Mouse (Mus musculus) megakaryocyte progenitor cell, adult 5-6 weeks (primary cell): ENCODE results near the gene Xcr1. TPM values are rescaled to one million over a fixed set of nuclear protein-coding genes. Genes with fewer than 3 reads are reported as not detected.

ENCODE experiments used
- ATAC-seq: replicated peaks from 2 replicates; pipeline ENCODE4 v1.8.0; 2016; ENCODE audit warnings: mild to moderate bottlenecking, moderate TSS enrichment, inconsistent platforms; ENCODE audit not compliant: poor library complexity
- total RNA-seq, 2 experiments: library from RNA; stranded (forward) in 1 of 2; stranded (reverse) in 1 of 2; fragments of 157-497, 149-512 nt in 1 of 2; fragments of 200-1000 nt in 1 of 2; gene quantifications; 2 replicates each; pipeline versions ENCODE4 v1.2.3 to v1.2.4; 2015 to 2017

The Xcr1 gene
- 0.10 and 0.15 TPM in 2 replicates for total RNA-seq (2015)
- 0.37 and 0.54 TPM in 2 replicates for total RNA-seq (2017)

- ATAC-seq: no peak
These were observed at the start of gene Xcr1 for GRCm38 (mm10) chr9:123861929-123862328. TSS of gene Xcr1 (minus strand) at chr9:123862029.

DNA sequence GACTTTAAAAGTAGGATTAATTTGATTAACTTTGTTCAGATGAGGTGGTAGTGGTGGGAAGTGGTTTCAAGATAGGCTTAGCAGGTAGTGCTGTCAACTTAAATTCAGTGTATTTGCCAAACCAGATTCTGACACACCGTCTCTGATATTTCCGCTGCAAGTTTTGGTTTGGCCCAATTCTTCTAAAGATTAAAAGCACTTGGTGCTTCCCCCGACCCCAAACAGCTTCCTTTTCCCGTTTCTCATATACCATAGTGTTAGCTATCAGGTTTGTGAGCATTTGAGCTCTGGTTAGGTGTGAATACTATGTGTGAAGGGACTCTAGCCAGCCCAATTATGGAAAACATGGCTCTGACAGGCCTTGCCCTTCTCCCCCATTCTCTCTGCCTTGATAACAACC, 10.2 kb upstream of the Xcr1 start:
- ATAC-seq: no peak

- peak; percentile 80 for ATAC-seq
These were observed 7.4 kb upstream of the Xcr1 start for GRCm38 (mm10) chr9:123869167-123869784.

GRCm38 (mm10) chr9:123863641-123864040, 1.8 kb upstream of the Xcr1 start:
- peak; percentile 60 for ATAC-seq

DNA sequence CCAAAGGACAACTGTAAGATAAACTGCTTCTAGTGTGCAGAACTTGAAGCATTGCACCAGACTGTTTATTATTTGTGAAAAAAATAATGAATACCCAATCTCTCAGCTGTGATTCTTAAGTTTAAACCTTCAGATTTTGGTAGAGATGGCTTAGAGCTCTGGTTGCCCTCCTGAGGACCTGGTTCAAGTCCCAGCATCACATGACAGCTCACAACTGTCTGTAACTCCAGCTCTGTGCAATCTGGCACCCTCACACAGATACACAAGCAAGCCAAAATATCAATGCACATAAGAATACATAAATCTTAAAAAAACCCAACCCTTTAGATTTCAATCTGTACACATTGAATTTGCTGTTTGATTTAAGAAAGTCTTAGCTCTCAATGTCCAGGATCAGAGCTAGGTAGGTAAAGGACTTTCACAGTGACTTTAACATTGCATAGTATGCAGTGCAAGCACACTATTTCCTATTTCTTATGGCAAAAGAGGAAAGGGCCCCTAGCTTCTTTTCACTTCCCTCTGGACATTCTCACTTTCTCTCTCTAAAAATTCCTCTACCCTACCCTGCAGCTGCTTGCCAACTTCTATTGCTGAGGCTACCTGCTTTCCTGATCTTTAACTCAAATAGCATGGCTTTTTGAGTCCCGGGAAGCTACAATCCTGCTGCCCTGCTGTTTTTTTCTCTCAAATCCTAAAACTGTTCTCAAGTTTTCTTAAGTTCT, 1.2 kb upstream of the Xcr1 start:
- peak; percentile 70 for ATAC-seq

GRCm38 (mm10) chr9:123856836-123857235, 5.0 kb downstream of the Xcr1 start:
- ATAC-seq: no peak

- no peak for ATAC-seq
These were observed 9.1 kb downstream of the Xcr1 start for GRCm38 (mm10) chr9:123852449-123853390.

- peak; percentile 86 for ATAC-seq
These were observed 9.9 kb downstream of the Xcr1 start, which contains the start of gene Fyco1 for GRCm38 (mm10) chr9:123851713-123852448. TSS of gene Fyco1 (minus strand) at chr9:123851899.

GRCm38 (mm10) chr9:123851062-123851712, 10.6 kb downstream of the Xcr1 start:
- ATAC-seq: peak; percentile 58

- ATAC-seq: peak; percentile 33
These were observed 11.1 kb downstream of the Xcr1 start for GRCm38 (mm10) chr9:123850705-123851061.

GRCm38 (mm10) chr9:123849976-123850695, 11.7 kb downstream of the Xcr1 start:
- ATAC-seq: no peak

DNA sequence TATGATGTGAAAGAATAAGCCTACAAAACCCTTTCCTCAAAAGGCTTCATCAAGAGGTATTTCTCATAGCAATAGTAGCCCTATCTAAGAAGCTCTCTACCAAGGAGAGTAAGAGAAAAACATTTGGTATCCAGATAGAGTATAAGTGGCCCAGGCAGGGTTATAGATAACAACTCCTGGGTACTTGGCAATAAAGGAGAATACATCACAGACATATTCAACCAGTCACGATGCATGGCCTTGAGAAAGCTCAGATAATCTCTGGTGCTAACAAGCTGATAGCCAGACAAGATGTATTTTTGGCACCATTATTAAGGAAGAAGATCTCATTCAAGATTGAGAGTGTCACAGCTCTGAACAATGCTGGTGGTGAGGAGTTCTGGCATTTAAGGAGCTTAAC, 15.3 kb downstream of the Xcr1 start:
- peak; percentile 41 for ATAC-seq

GRCm38 (mm10) chr9:123845120-123845519, 16.7 kb downstream of the Xcr1 start:
- peak; percentile 61 for ATAC-seq

DNA sequence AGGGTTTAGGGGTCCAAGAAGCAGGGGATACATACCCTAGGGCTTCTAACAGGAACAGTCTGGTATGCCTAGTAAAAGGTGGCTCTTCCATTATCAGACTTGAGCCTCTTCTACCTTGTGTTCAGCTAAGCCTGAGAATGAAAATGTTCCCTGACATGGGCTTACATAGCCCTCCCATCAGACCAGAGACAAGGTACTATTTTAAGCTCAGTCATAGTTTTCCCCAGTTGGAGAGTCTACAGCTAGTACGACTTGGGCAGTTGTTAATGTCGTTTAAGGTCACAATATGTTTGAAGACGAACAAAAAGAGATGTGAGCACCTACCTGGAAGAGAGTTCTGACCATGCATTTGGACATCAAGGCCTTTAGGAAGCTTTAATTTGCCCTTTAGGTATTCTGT, 17.4 kb downstream of the Xcr1 start:
- no peak for ATAC-seq

DNA sequence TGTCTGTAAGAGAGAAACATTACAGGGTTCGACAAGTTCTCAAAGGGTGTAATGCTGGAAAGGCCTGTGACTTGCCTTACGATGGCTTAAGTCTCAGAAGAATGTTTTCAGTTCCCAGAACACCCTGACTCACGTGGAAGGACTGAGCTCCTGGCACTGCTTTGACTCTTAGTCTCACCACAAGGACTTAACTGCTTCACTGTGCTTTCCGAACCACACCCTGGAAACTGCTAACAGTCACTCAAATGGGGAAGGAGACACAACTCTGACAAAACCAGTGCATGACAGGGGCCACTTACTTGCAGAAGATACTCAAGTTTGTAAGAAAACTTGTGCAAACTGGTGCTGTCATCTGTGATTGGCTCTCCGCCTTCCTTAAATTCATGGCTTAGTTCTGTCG, 21.6 kb downstream of the Xcr1 start:
- ATAC-seq: peak; percentile 70

DNA sequence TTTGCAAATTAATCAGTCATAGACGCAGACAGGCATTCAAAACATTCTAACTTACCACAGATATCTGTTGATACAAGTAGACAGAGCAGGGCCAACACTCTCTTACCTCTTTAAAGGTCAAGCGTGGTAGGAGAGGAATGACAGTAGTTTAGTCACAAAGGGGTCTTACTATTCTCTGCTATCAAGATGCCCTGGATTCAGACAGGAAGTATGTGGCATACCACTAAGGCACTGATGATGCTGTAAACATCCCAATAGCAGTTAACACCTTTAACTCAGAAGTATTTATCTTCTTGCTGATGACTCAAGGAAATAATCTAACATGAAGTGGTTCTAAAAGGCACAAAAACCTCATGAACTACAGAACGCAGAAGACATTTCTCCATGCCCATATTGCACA, 26.0 kb downstream of the Xcr1 start:
- ATAC-seq: no peak

DNA sequence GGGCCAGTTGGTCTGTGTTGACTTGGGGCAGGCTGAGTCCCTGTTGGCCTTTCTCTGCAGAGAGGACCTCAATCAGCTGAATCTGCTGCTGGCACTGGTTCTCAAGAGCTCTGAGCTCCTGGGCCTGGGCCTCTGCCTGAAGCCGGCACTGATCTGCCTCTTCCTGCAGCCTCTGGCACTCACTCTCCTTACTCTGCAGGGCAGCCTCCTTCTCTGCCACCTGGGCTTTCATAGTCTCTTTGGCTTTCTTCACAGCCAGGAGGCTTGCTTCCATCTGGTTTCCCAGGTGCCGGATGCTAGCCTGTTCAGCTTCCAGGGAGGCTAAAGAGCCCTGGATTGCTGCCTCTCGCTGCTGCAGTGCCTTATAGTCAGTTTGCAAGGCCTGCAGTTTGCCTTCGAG, 32.9 kb downstream of the Xcr1 start:
- ATAC-seq: no peak

DNA sequence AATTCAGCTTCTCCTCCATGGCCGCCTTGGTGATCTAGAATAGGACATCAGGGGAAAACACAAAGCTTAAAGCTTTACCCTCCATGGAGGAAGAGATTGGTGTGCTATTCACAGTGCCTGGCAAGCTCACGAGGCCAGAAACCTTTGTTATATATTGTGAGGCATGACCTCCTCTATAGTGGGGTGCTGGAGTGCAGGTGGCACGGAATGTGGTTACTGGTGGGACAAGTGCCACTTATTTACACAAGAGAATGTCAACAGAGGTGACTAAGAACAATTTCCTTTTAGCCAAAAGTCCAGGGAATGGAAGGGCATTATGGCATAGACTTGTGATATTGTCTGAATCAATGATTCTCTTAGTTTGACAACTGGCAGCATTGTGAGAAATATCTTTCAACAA, 35.2 kb downstream of the Xcr1 start:
- ATAC-seq: no peak

DNA sequence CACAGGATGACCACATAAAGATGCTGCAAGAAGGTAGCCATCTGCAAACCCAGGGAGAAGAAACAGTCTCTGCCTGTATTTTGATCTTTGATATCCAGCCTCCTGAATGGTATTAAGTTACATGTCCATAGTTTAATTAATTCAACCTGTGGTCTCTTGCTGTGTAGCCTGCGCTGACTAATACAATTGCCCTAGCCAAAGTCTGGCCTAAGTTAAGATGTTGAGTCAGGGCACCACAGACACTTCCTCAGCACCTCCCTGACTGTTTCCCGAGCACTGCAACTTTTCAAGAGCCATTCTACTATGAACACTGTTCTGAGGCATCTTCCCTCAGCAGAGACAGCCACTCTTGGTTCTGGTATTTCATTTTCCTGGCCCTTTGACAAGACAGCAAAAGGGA, 43.2 kb downstream of the Xcr1 start:
- no peak for ATAC-seq

DNA sequence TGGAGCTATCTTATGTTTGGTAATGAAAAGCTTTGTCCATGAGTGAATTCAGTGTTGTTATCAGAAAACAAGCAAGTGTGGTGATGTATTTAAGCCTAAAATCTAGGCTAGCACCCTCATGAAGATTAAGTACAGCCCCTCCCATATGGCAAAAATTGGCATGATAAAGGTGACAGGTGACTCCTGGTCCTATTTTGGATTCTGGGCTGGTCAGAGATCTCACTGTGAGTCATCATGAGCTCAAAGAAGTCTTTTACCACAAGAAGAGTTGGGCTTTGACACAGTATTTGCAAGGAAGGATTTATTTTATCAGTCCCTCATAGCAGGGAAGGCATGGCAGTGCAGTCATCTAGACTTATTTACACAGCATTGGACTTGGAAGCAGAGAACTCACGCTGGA, 45.8 kb downstream of the Xcr1 start:
- ATAC-seq: no peak
